Mouse (Mus musculus) cerebellum, adult 2 months (tissue): ENCODE data around the gene Apobec4.

Experiments
- CTCF ChIP-seq: fragments of 200-500 bp; IDR thresholded peaks from 2 replicates; pipeline ENCODE4 v1.5.1; 2011; ENCODE audit warnings: low read depth, mild to moderate bottlenecking, control low read depth, low read length, moderate library complexity, borderline replicate concordance; ENCODE audit not compliant: insufficient read depth
- POLR2A ChIP-seq: fragments of 200-500 bp; IDR thresholded peaks from 2 replicates; pipeline ENCODE4 v1.6.1; 2011; ENCODE audit warnings: low read length, control low read depth, borderline replicate concordance; ENCODE audit not compliant: insufficient read depth

DNA sequence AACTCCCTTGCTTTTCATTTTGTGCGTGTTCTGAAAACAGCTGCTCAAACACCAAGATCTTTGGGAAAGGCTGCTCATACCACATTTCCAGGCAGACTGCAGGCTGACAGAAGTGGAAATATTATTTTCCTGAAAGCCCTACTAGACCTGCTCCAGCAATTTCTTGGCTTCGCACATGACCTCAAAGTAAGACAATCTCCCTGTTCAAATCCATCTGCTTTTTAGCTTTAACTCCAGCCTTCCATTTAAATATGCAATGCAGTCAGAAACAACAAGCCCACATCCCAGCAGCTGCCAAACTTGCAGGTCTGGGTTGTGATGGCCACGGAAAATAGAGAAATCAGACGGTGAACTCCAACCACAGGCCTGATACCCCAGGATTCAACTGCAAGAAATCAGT, 39.3 kb upstream of the Apobec4 start:
- TF ChIP-seq CTCF (no peak), POLR2A (no peak)
